Mouse (Mus musculus) embryo, embryonic 10 days (tissue): ENCODE results near the gene Hes5.

Source experiments
- DNase-seq: peaks from one replicate; pipeline ENCODE4 v3.0.0-alpha.2; 2015; ENCODE audit warnings: low spot score

The Hes5 gene

GRCm38 (mm10) chr4:154960690-154961225 is at the start of gene Hes5:
Gene Hes5, plus strand, starts transcription at chr4:154960923.
- peak; percentile 90 for DNase-seq

- no peak for DNase-seq
These were observed 49.1 kb upstream of the Hes5 start for GRCm38 (mm10) chr4:154911644-154912043.

- no peak for DNase-seq
These were observed 46.9 kb upstream of the Hes5 start for GRCm38 (mm10) chr4:154913845-154914244.

GRCm38 (mm10) chr4:154914252-154914651 is 46.5 kb upstream of the Hes5 start:
- DNase-seq = no peak

- no peak for DNase-seq
These were observed 46.0 kb upstream of the Hes5 start for GRCm38 (mm10) chr4:154914707-154915106.

- DNase-seq = no peak
These were observed 45.4 kb upstream of the Hes5 start for GRCm38 (mm10) chr4:154915286-154915685.

- DNase-seq = no peak
These were observed 44.1 kb upstream of the Hes5 start for GRCm38 (mm10) chr4:154916662-154917061.

- DNase-seq = no peak
These were observed 38.4 kb upstream of the Hes5 start for GRCm38 (mm10) chr4:154922291-154922690.

- no peak for DNase-seq
These were observed 37.8 kb upstream of the Hes5 start for GRCm38 (mm10) chr4:154922931-154923330.

GRCm38 (mm10) chr4:154925413-154925812 is 35.3 kb upstream of the Hes5 start:
- DNase-seq = peak; percentile 28

- no peak for DNase-seq
These were observed 33.5 kb upstream of the Hes5 start for GRCm38 (mm10) chr4:154926969-154927898.

GRCm38 (mm10) chr4:154927899-154928337 is 32.8 kb upstream of the Hes5 start:
- DNase-seq = no peak

GRCm38 (mm10) chr4:154928395-154929087 is 32.2 kb upstream of the Hes5 start, which contains the start of gene Tnfrsf14:
Gene Tnfrsf14, minus strand, starts transcription at chr4:154928563.
- peak; percentile 51 for DNase-seq

- no peak for DNase-seq
These were observed 31.5 kb upstream of the Hes5 start for GRCm38 (mm10) chr4:154929088-154929660.

GRCm38 (mm10) chr4:154933306-154933907 is 27.3 kb upstream of the Hes5 start:
- DNase-seq = no peak

- no peak for DNase-seq
These were observed 25.9 kb upstream of the Hes5 start for GRCm38 (mm10) chr4:154934800-154935199.

- no peak for DNase-seq
These were observed 24.9 kb upstream of the Hes5 start for GRCm38 (mm10) chr4:154935788-154936187.

GRCm38 (mm10) chr4:154936542-154937255 is 24.0 kb upstream of the Hes5 start:
- DNase-seq = no peak

GRCm38 (mm10) chr4:154937746-154938145 is 23.0 kb upstream of the Hes5 start:
- no peak for DNase-seq

- DNase-seq = no peak
These were observed 20.6 kb upstream of the Hes5 start for GRCm38 (mm10) chr4:154940156-154940555.

GRCm38 (mm10) chr4:154941831-154942230 is 18.9 kb upstream of the Hes5 start:
- DNase-seq = no peak
